Mouse (Mus musculus): Measurements from ENCODE around the gene Top2a. TPM values are rescaled to one million over a fixed set of nuclear protein-coding genes. Genes with fewer than 3 reads are reported as not detected.

Gene Top2a
- total and polyA plus RNA-seq, 3 experiments: 385 to 444 (median 400) TPM

DNA sequence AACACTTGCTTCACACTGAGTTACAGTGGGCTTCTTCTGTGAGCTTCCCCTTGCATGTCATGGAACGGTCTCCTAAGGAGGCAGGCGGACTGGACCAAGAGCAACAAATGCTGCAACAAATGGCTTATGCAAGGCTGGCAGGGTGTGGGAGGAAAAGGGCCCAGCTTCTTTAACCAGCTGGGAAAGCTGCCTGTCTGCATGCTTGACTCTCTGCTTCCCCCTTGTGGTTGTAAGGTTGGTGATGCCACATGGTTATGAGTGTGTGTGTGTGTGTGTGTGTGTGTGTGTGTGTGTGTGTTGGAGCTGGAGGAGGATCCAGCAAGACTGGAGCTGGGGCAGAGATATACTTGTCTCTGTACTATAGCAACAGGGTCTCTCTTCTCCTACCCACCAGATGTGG, 42.0 kb upstream of the Top2a start:
- in situ Hi-C loops (cut with MboI; ENCODE audit: low pct_ligation_motif_present, low pct_unique_long_range_greater_than_20kb, low sequenced_read_pairs): loop anchor here (5.0 kb wide), 1 partner anchor 36 kb away; no protein-coding TSS in a partner anchor
- H3K4me2 ChIP-seq (ENCODE audit: insufficient read depth, low read depth, poor library complexity, severe bottlenecking): no peak overlapping the region
- no peaks in the 10 kb centered on the region for H3K79me2 ChIP-seq (replicated peaks; ENCODE audit: control insufficient read depth, extremely low read depth, insufficient read depth, poor library complexity, severe bottlenecking)
- peaks cover 13% of the 10 kb centered on the region for H3K27me3 ChIP-seq (replicated peaks)
- TF ChIP-seq SIN3A (IDR thresholded peaks at IDR 0.05; ENCODE audit: low read length): no peak
- TF ChIP-seq POLR2AphosphoS2 (IDR thresholded peaks at IDR 0.05; ENCODE audit: low read depth, low read length): no peak
- no peak for TF ChIP-seq JUND (conservative IDR thresholded peaks at IDR 0.05; ENCODE audit: low read depth, low read length)
- TF ChIP-seq ZC3H11A (IDR thresholded peaks at IDR 0.05; ENCODE audit: low read depth, low read length): no peak; the same call in 1 of the 2 replicates
- no peak for TF ChIP-seq EP300 (IDR thresholded peaks at IDR 0.05; ENCODE audit: low read length)
- no peak for TF ChIP-seq CHD1 (IDR thresholded peaks at IDR 0.05; ENCODE audit: low read depth, low read length)
- TF ChIP-seq MYC (IDR thresholded peaks at IDR 0.05; ENCODE audit: low read depth, low read length): peak; percentile 96
- no peak for TF ChIP-seq NELFE (IDR thresholded peaks at IDR 0.05; ENCODE audit: low read depth, low read length)
- TF ChIP-seq TBP (conservative IDR thresholded peaks at IDR 0.05; ENCODE audit: low read depth, low read length): no peak
- peak; percentile 69 for TF ChIP-seq RAD21 (IDR thresholded peaks at IDR 0.05; ENCODE audit: low read depth, low read length)
- TF ChIP-seq ZMIZ1 (IDR thresholded peaks at IDR 0.05; ENCODE audit: low read depth, low read length): no peak
- no peak for TF ChIP-seq MAFK (IDR thresholded peaks at IDR 0.05; ENCODE audit: insufficient replicate concordance, low read length)
- TF ChIP-seq RCOR1 (conservative IDR thresholded peaks at IDR 0.05; ENCODE audit: low read depth, low read length): no peak
- no peak for TF ChIP-seq JUN (IDR thresholded peaks at IDR 0.05; ENCODE audit: insufficient read depth, low read depth, low read length)
- no peak for TF ChIP-seq USF1 (IDR thresholded peaks at IDR 0.05; ENCODE audit: low read depth, low read length)
- no peak for TF ChIP-seq GABPA (IDR thresholded peaks at IDR 0.05; ENCODE audit: insufficient replicate concordance, low read depth, low read length)
- TF ChIP-seq CTCF (conservative IDR thresholded peaks at IDR 0.05 in 1 of 2, IDR thresholded peaks at IDR 0.05 in 1 of 2; ENCODE audit: low read depth in 2 of 2, low read length in 2 of 2): peak; percentile 87 to 92
- TF ChIP-seq SMC3 (IDR thresholded peaks at IDR 0.05; ENCODE audit: low read depth, low read length): peak; percentile 92
- no peak for TF ChIP-seq PAX5 (IDR thresholded peaks at IDR 0.05; ENCODE audit: low read length)
- no peak for TF ChIP-seq POLR2A (IDR thresholded peaks at IDR 0.05; ENCODE audit: low read depth, low read length)
- TF ChIP-seq UBTF (IDR thresholded peaks at IDR 0.05; ENCODE audit: low read depth, low read length): no peak
- no peak for TF ChIP-seq ZNF384 (IDR thresholded peaks at IDR 0.05; ENCODE audit: low read depth, low read length)
- no peak for TF ChIP-seq MEF2A (IDR thresholded peaks at IDR 0.05; ENCODE audit: borderline replicate concordance, low read depth, low read length)
- TF ChIP-seq KAT2A (IDR thresholded peaks at IDR 0.05; ENCODE audit: insufficient replicate concordance, low read length): no peak
- TF ChIP-seq ZKSCAN1 (IDR thresholded peaks at IDR 0.05; ENCODE audit: borderline replicate concordance, low read depth, low read length): no peak
- no peak for TF ChIP-seq BHLHE40 (IDR thresholded peaks at IDR 0.05; ENCODE audit: low read depth, low read length)
- peak; percentile 93 for TF ChIP-seq MAX (IDR thresholded peaks at IDR 0.05; ENCODE audit: low read length)
- no peak for TF ChIP-seq MAZ (IDR thresholded peaks at IDR 0.05; ENCODE audit: low read depth, low read length)
- TF ChIP-seq ELF1 (IDR thresholded peaks at IDR 0.05; ENCODE audit: low read depth, low read length): no peak
- TF ChIP-seq ETS1 (conservative IDR thresholded peaks at IDR 0.05; ENCODE audit: low read depth, low read length): no peak
- peak; percentile 43; the same call in 1 of the 2 replicates for TF ChIP-seq MXI1 (IDR thresholded peaks at IDR 0.05; ENCODE audit: low read depth, low read length)
- H3K36me3 ChIP-seq (replicated peaks in 1 of 2; ENCODE audit: control insufficient read depth in 1 of 2, insufficient read depth in 1 of 2, low read length in 1 of 2): no peaks in the 10 kb centered on the region
- no peak overlapping the region for H3K27ac ChIP-seq (ENCODE audit: insufficient read depth, low read depth)
- H3K4me1 ChIP-seq (ENCODE audit: control insufficient read depth in 1 of 2, insufficient read depth in 2 of 2): peaks cover 6 to 17% of the 10 kb centered on the region in 2 experiments; a peak in 3 of 4 replicates
- H3K4me3 ChIP-seq (replicated peaks in 1 of 3; ENCODE audit: low read depth in 2 of 3, low read length in 2 of 3, poor library complexity in 1 of 3): no peak overlapping the region
- dilution Hi-C loops (cut with MboI; ENCODE audit: extremely low pct_ligation_motif_present, extremely low pct_unique_long_range_greater_than_20kb, low sequenced_read_pairs): no loop called here
- no peak overlapping the region for H3K9ac ChIP-seq (ENCODE audit: insufficient read depth, low read depth)
- no peaks in the 10 kb centered on the region for H3K9me3 ChIP-seq (replicated peaks; ENCODE audit: low read length)
- peak; percentile 91 for DNase-seq (ENCODE audit: extremely low read depth)

All from CH12.LX (cell line).